Mouse (Mus musculus): Measurements from ENCODE around the gene Gnb4. TPM values are rescaled to one million over a fixed set of nuclear protein-coding genes. Genes with fewer than 3 reads are reported as not detected.

The Gnb4 gene
- polyA plus RNA-seq, 1 experiment = 34.4 TPM

- Histone ChIP-seq H3K27me3 (ENCODE audit: control insufficient read depth, insufficient read depth, low read length) (no peaks in the 10 kb centered on the region), H3K4me3 (replicated peaks; ENCODE audit: insufficient read depth, low read depth, low read length) (no peak overlapping the region), H3K27ac (ENCODE audit: insufficient read depth, low read length) (no peak overlapping the region), H3K4me1 (ENCODE audit: control insufficient read depth, insufficient read depth, low read length) (no peaks in the 10 kb centered on the region)
- WGBS = 71% methylated on average over 4 of the region's 4 CpGs
- no peak for DNase-seq
- TF ChIP-seq POLR2A (IDR thresholded peaks at IDR 0.05; ENCODE audit: borderline replicate concordance, insufficient read depth, low read length) (no peak), CTCF (IDR thresholded peaks at IDR 0.05; ENCODE audit: borderline replicate concordance, insufficient read depth, low read depth, low read length) (no peak)
These were observed 32.9 kb downstream of the Gnb4 start for GRCm38 (mm10) chr3:32583489-32583888.

- DNase-seq = no peak
- 89% methylated on average over 3 of the region's 3 CpGs for WGBS
- no peak for TF ChIP-seq POLR2A (IDR thresholded peaks at IDR 0.05; ENCODE audit: borderline replicate concordance, insufficient read depth, low read length)
- TF ChIP-seq CTCF (IDR thresholded peaks at IDR 0.05; ENCODE audit: borderline replicate concordance, insufficient read depth, low read depth, low read length) = no peak
- no peak overlapping the region for H3K4me3 ChIP-seq (replicated peaks; ENCODE audit: insufficient read depth, low read depth, low read length)
- H3K27me3 ChIP-seq (ENCODE audit: control insufficient read depth, insufficient read depth, low read length) = no peaks in the 10 kb centered on the region
- no peak overlapping the region for H3K27ac ChIP-seq (ENCODE audit: insufficient read depth, low read length)
- H3K4me1 ChIP-seq (ENCODE audit: control insufficient read depth, insufficient read depth, low read length) = no peaks in the 10 kb centered on the region
These were observed 34.5 kb downstream of the Gnb4 start for GRCm38 (mm10) chr3:32581911-32582310.

GRCm38 (mm10) chr3:32580738-32581137 is 35.6 kb downstream of the Gnb4 start:
- H3K27me3 ChIP-seq (ENCODE audit: control insufficient read depth, insufficient read depth, low read length) = no peaks in the 10 kb centered on the region
- no peak for DNase-seq
- no peak overlapping the region for H3K27ac ChIP-seq (ENCODE audit: insufficient read depth, low read length)
- TF ChIP-seq POLR2A (IDR thresholded peaks at IDR 0.05; ENCODE audit: borderline replicate concordance, insufficient read depth, low read length) (no peak), CTCF (IDR thresholded peaks at IDR 0.05; ENCODE audit: borderline replicate concordance, insufficient read depth, low read depth, low read length) (no peak)
- H3K4me1 ChIP-seq (ENCODE audit: control insufficient read depth, insufficient read depth, low read length) = no peaks in the 10 kb centered on the region
- no peak overlapping the region for H3K4me3 ChIP-seq (replicated peaks; ENCODE audit: insufficient read depth, low read depth, low read length)
- 80% methylated on average over 3 of the region's 3 CpGs for WGBS

GRCm38 (mm10) chr3:32578772-32579171 is 37.6 kb downstream of the Gnb4 start:
- Histone ChIP-seq H3K27ac (ENCODE audit: insufficient read depth, low read length) (no peak overlapping the region), H3K4me1 (ENCODE audit: control insufficient read depth, insufficient read depth, low read length) (no peaks in the 10 kb centered on the region), H3K4me3 (replicated peaks; ENCODE audit: insufficient read depth, low read depth, low read length) (no peak overlapping the region), H3K27me3 (ENCODE audit: control insufficient read depth, insufficient read depth, low read length) (no peaks in the 10 kb centered on the region)
- WGBS = 90% methylated on average over 5 of the region's 5 CpGs
- TF ChIP-seq POLR2A (IDR thresholded peaks at IDR 0.05; ENCODE audit: borderline replicate concordance, insufficient read depth, low read length) (no peak), CTCF (IDR thresholded peaks at IDR 0.05; ENCODE audit: borderline replicate concordance, insufficient read depth, low read depth, low read length) (no peak)
- DNase-seq = no peak

- no peak overlapping the region for H3K27ac ChIP-seq (ENCODE audit: insufficient read depth, low read length)
- no peak for DNase-seq
- TF ChIP-seq CTCF (IDR thresholded peaks at IDR 0.05; ENCODE audit: borderline replicate concordance, insufficient read depth, low read depth, low read length) (no peak), POLR2A (IDR thresholded peaks at IDR 0.05; ENCODE audit: borderline replicate concordance, insufficient read depth, low read length) (no peak)
- no peaks in the 10 kb centered on the region; the same call in 1 of the 2 replicates for H3K4me1 ChIP-seq (ENCODE audit: control insufficient read depth, insufficient read depth, low read length)
- H3K27me3 ChIP-seq (ENCODE audit: control insufficient read depth, insufficient read depth, low read length) = no peaks in the 10 kb centered on the region
- 90% methylated on average over 3 of the region's 3 CpGs for WGBS
- H3K4me3 ChIP-seq (replicated peaks; ENCODE audit: insufficient read depth, low read depth, low read length) = no peak overlapping the region
These were observed 41.2 kb downstream of the Gnb4 start for GRCm38 (mm10) chr3:32575151-32575550.

GRCm38 (mm10) chr3:32573881-32574280 is 42.5 kb downstream of the Gnb4 start:
- DNase-seq = no peak
- TF ChIP-seq POLR2A (IDR thresholded peaks at IDR 0.05; ENCODE audit: borderline replicate concordance, insufficient read depth, low read length) (no peak), CTCF (IDR thresholded peaks at IDR 0.05; ENCODE audit: borderline replicate concordance, insufficient read depth, low read depth, low read length) (no peak)
- 45% methylated on average over 9 of the region's 9 CpGs for WGBS

GRCm38 (mm10) chr3:32573086-32573485 is 43.3 kb downstream of the Gnb4 start:
- H3K4me3 ChIP-seq (replicated peaks; ENCODE audit: insufficient read depth, low read depth, low read length) = no peak overlapping the region
- TF ChIP-seq POLR2A (IDR thresholded peaks at IDR 0.05; ENCODE audit: borderline replicate concordance, insufficient read depth, low read length) (no peak), CTCF (IDR thresholded peaks at IDR 0.05; ENCODE audit: borderline replicate concordance, insufficient read depth, low read depth, low read length) (no peak)
- H3K4me1 ChIP-seq (ENCODE audit: control insufficient read depth, insufficient read depth, low read length) = no peaks in the 10 kb centered on the region; the same call in 1 of the 2 replicates
- no peak overlapping the region for H3K27ac ChIP-seq (ENCODE audit: insufficient read depth, low read length)
- DNase-seq = no peak
- H3K27me3 ChIP-seq (ENCODE audit: control insufficient read depth, insufficient read depth, low read length) = no peaks in the 10 kb centered on the region
- 74% methylated on average over 2 of the region's 2 CpGs for WGBS

More at GRCm38 (mm10) chr3:32573881-32574280, 42.5 kb downstream of the Gnb4 start:
- no peak overlapping the region for H3K27ac ChIP-seq (ENCODE audit: insufficient read depth, low read length)
- no peaks in the 10 kb centered on the region; the same call in 1 of the 2 replicates for H3K4me1 ChIP-seq (ENCODE audit: control insufficient read depth, insufficient read depth, low read length)
- H3K27me3 ChIP-seq (ENCODE audit: control insufficient read depth, insufficient read depth, low read length) = no peaks in the 10 kb centered on the region
- no peak overlapping the region for H3K4me3 ChIP-seq (replicated peaks; ENCODE audit: insufficient read depth, low read depth, low read length)

DNA sequence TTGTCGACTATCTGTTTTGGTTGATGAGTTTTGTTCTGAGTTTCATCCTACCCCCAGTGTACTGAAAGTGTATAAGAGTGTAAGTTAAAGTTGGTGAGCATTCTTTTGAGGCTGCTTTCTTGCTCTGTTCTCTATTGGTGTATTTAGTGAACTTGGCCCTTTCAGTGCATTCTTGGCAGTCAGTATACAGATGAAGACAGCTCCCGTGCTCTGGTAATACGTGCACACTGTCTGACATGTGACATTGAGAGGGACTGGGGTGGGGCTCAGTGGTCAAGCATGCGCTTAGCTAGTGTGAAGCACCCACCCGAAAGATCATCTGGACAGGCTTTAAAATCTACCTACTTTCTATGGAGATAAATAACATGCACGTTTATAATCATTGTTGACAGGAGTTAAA is 53.0 kb downstream of the Gnb4 start:
- Histone ChIP-seq H3K4me3 (replicated peaks; ENCODE audit: insufficient read depth, low read depth, low read length) (no peak overlapping the region), H3K4me1 (ENCODE audit: control insufficient read depth, insufficient read depth, low read length) (no peaks in the 10 kb centered on the region), H3K27ac (ENCODE audit: insufficient read depth, low read length) (no peak overlapping the region), H3K27me3 (ENCODE audit: control insufficient read depth, insufficient read depth, low read length) (no peaks in the 10 kb centered on the region)
- WGBS = 84% methylated on average over 6 of the region's 6 CpGs
- no peak for DNase-seq
- TF ChIP-seq POLR2A (IDR thresholded peaks at IDR 0.05; ENCODE audit: borderline replicate concordance, insufficient read depth, low read length) (no peak), CTCF (IDR thresholded peaks at IDR 0.05; ENCODE audit: borderline replicate concordance, insufficient read depth, low read depth, low read length) (no peak)

All from cerebellum, adult 2 months (tissue).